Mouse (Mus musculus): ENCODE measurements around the gene Calml3.

DNA sequence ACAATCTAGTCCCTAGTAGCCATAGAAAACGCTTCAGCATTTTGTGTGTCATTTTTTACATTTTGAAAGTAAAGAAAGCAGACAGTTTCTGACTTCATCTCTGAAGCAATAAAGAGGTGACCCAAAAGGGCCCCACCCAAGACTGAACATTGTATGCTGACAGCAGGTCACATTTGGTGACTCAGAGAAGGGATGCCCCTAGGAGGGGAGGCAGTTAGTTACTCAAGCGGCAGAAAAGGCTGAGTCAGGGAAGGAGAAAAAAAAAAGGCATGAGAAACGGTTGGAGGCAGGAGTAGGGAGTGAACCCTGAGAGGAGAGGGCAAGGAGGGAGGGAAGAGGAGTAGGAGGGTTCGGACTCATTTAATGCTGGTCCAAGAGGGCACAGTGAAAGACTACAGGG is 18.0 kb upstream of the Calml3 start:
- no peak for TF ChIP-seq CTCF (IDR thresholded peaks at IDR 0.05; ENCODE audit: control insufficient read depth, insufficient read depth, low read length)
- TF ChIP-seq POLR2A (IDR thresholded peaks at IDR 0.05; ENCODE audit: borderline replicate concordance, control insufficient read depth, low read depth, low read length), result no peak
